In the genomic region with DNA sequence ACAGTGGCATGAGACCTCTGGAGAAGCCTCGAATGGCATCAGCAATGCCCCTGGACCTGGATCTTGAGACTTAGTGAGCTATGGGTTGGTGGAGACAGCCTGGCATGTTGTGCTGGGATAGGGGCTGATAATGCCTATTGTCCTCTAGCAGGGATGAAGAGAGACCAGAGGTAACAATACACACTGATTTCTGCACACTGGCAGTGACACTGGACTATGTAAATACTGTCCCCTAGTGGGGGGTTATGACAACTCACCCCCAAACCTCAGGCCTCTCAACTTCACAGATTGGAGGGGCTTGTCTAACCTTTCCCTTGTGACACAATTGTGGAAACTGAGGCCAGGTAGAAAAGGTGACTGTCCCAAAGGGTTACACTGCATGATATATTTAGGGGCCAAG, we compare ENCODE assay signal across 8 mouse cellular contexts.
A peak's percentile ranks its signal among the peaks of the same experiment; 100 is the strongest.
DNase-seq lines count a peak whose midpoint lies in the region; ATAC-seq and TF ChIP-seq lines count a peak whose summit lies in the region.

No protein-coding gene starts in this region.

- no peak overlapping the region for H3K27ac ChIP-seq in kidney, adult 2 months (ENCODE audit: insufficient read depth, low read depth, low read length)
- H3K27ac ChIP-seq in kidney, embryonic 15.5 days: no peak overlapping the region
- no peak overlapping the region for H3K27ac ChIP-seq in cortical plate, adult 2 months (ENCODE audit: insufficient read depth, low read length)
- no peak overlapping the region for H3K27ac ChIP-seq in hindbrain, embryonic 12.5 days
- no peak overlapping the region for H3K27ac ChIP-seq in limb, embryonic 14.5 days (replicated peaks; ENCODE audit: low read depth, low read length)

- H3K36me3 ChIP-seq in kidney, adult 2 months (ENCODE audit: control insufficient read depth, insufficient read depth, low read length): no peaks in the 10 kb centered on the region
- H3K36me3 ChIP-seq in kidney, embryonic 15.5 days: no peaks in the 10 kb centered on the region
- no peaks in the 10 kb centered on the region for H3K36me3 ChIP-seq in E14TG2a.4 (ENCODE audit: insufficient read depth, low read length)
- H3K36me3 ChIP-seq in hindbrain, embryonic 12.5 days: no peaks in the 10 kb centered on the region
- no peaks in the 10 kb centered on the region for H3K36me3 ChIP-seq in limb, embryonic 14.5 days (ENCODE audit: control insufficient read depth, insufficient read depth, low read length)

- TF ChIP-seq CTCF in kidney, adult 2 months (conservative IDR thresholded peaks at IDR 0.05; ENCODE audit: insufficient read depth, insufficient read length, low read depth, low read length): peak; percentile 46
- TF ChIP-seq CTCF in E14TG2a.4 (conservative IDR thresholded peaks at IDR 0.05; ENCODE audit: low read length): peak; percentile 84
- TF ChIP-seq CTCF in cortical plate, adult 2 months (IDR thresholded peaks at IDR 0.05; ENCODE audit: extremely low read depth, insufficient read depth, low read length): peak; percentile 67

- TF ChIP-seq POLR2A in kidney, adult 2 months (IDR thresholded peaks at IDR 0.05; ENCODE audit: low read depth, low read length): no peak
- no peak for TF ChIP-seq POLR2A in cortical plate, adult 2 months (IDR thresholded peaks at IDR 0.05; ENCODE audit: extremely low read depth, insufficient read depth, low read length)
- no peak for TF ChIP-seq POLR2A in limb, embryonic 14.5 days (IDR thresholded peaks at IDR 0.05; ENCODE audit: borderline replicate concordance, extremely low read depth, insufficient read depth, insufficient read length)

- H3K4me2 ChIP-seq in kidney, embryonic 15.5 days: no peak overlapping the region
- no peak overlapping the region for H3K4me2 ChIP-seq in hindbrain, embryonic 12.5 days (replicated peaks)
- no peak overlapping the region for H3K4me2 ChIP-seq in limb, embryonic 14.5 days (replicated peaks; ENCODE audit: low read depth, low read length, severe bottlenecking)

- H3K4me3 ChIP-seq in kidney, adult 2 months (ENCODE audit: insufficient read depth, low read depth, low read length): no peak overlapping the region
- H3K4me3 ChIP-seq in kidney, embryonic 15.5 days (replicated peaks): no peak overlapping the region
- no peak overlapping the region for H3K4me3 ChIP-seq in E14TG2a.4 (replicated peaks; ENCODE audit: low read length)
- no peak overlapping the region for H3K4me3 ChIP-seq in cortical plate, adult 2 months (ENCODE audit: insufficient read depth, low read length)
- H3K4me3 ChIP-seq in hindbrain, embryonic 12.5 days: no peak overlapping the region
- H3K4me3 ChIP-seq in limb, embryonic 14.5 days (replicated peaks; ENCODE audit: low read length): no peak overlapping the region

- 83% methylated on average over 1 of the region's 1 CpGs for WGBS in kidney, adult 2 months
- 84% methylated on average over 1 of the region's 1 CpGs for WGBS in kidney, embryonic 15.5 days
- 86% methylated on average over 1 of the region's 1 CpGs for WGBS in hindbrain, embryonic 12.5 days
- WGBS in limb, embryonic 14.5 days: 95% methylated on average over 1 of the region's 1 CpGs

- no peaks in the 10 kb centered on the region for H3K27me3 ChIP-seq in kidney, adult 2 months (replicated peaks; ENCODE audit: control insufficient read depth, insufficient read depth, low read length)
- no peaks in the 10 kb centered on the region for H3K27me3 ChIP-seq in kidney, embryonic 15.5 days
- no peaks in the 10 kb centered on the region for H3K27me3 ChIP-seq in E14TG2a.4 (ENCODE audit: insufficient read depth, low read length)
- no peaks in the 10 kb centered on the region for H3K27me3 ChIP-seq in hindbrain, embryonic 12.5 days
- H3K27me3 ChIP-seq in limb, embryonic 14.5 days (ENCODE audit: control insufficient read depth, insufficient read depth, low read length): no peaks in the 10 kb centered on the region

- no peaks in the 10 kb centered on the region for H3K4me1 ChIP-seq in kidney, adult 2 months (ENCODE audit: control insufficient read depth, insufficient read depth, low read length)
- no peaks in the 10 kb centered on the region for H3K4me1 ChIP-seq in kidney, embryonic 15.5 days
- no peaks in the 10 kb centered on the region for H3K4me1 ChIP-seq in E14TG2a.4 (replicated peaks; ENCODE audit: low read depth, low read length)
- H3K4me1 ChIP-seq in cortical plate, adult 2 months (ENCODE audit: control insufficient read depth, insufficient read depth, low read length): no peaks in the 10 kb centered on the region
- no peaks in the 10 kb centered on the region for H3K4me1 ChIP-seq in hindbrain, embryonic 12.5 days
- no peaks in the 10 kb centered on the region for H3K4me1 ChIP-seq in limb, embryonic 14.5 days (ENCODE audit: control insufficient read depth, insufficient read depth, low read length)

- no peak overlapping the region for H3K9ac ChIP-seq in kidney, embryonic 15.5 days
- H3K9ac ChIP-seq in hindbrain, embryonic 12.5 days: no peak overlapping the region
- no peak overlapping the region for H3K9ac ChIP-seq in limb, embryonic 14.5 days (ENCODE audit: low read depth, low read length, severe bottlenecking)

- ATAC-seq in kidney, embryonic 15.5 days (replicated peaks; ENCODE audit: low FRiP score): no peak
- peak; percentile 79 for ATAC-seq in hindbrain, embryonic 12.5 days (ENCODE audit: low FRiP score)
- ATAC-seq in limb, embryonic 14.5 days (ENCODE audit: low FRiP score, low read depth): peak; percentile 71

- peak; percentile 17 for DNase-seq in kidney, adult 2 months
- DNase-seq in limb, embryonic 14.5 days (ENCODE audit: low spot score): peak; percentile 70
- DNase-seq in thymus, postnatal 4 days: peak; percentile 9
- no peak for DNase-seq in adrenal gland, adult 8-10 months

- no peaks in the 10 kb centered on the region for H3K9me3 ChIP-seq in kidney, embryonic 15.5 days (replicated peaks)
- H3K9me3 ChIP-seq in E14TG2a.4 (ENCODE audit: low read length): no peaks in the 10 kb centered on the region
- no peaks in the 10 kb centered on the region for H3K9me3 ChIP-seq in hindbrain, embryonic 12.5 days (replicated peaks)
- H3K9me3 ChIP-seq in limb, embryonic 14.5 days (ENCODE audit: control insufficient read depth, low read length): no peaks in the 10 kb centered on the region
